Mouse (Mus musculus) cerebellum, adult 2 months (tissue): ENCODE measurements around the gene Olfr1432.

Source experiments
- CTCF ChIP-seq: fragments of 200-500 bp; IDR thresholded peaks from 2 replicates; pipeline ENCODE4 v1.5.1; 2011; ENCODE audit warnings: low read depth, mild to moderate bottlenecking, control low read depth, low read length, moderate library complexity, borderline replicate concordance; ENCODE audit not compliant: insufficient read depth
- POLR2A ChIP-seq: fragments of 200-500 bp; IDR thresholded peaks from 2 replicates; pipeline ENCODE4 v1.6.1; 2011; ENCODE audit warnings: low read length, control low read depth, borderline replicate concordance; ENCODE audit not compliant: insufficient read depth

GRCm38 (mm10) chr19:12200334-12200733, 32.1 kb downstream of the Olfr1432 start, which contains the start of gene Olfr1431:
- no peak for TF ChIP-seq CTCF
- TF ChIP-seq POLR2A, result no peak
